Mouse (Mus musculus) frontal cortex, adult (tissue): Measurements from ENCODE around the gene Gm5134.

Source experiments
- ATAC-seq: cut with Nextera tagmentation; 2 replicates; pipeline ENCODE4 v1.9.2; 2017; ENCODE audit warnings: mild to moderate bottlenecking, moderate library complexity, mixed read lengths; ENCODE audit not compliant: low TSS enrichment

The Gm5134 gene

GRCm38 (mm10) chr10:76033119-76033455 lies 78.8 kb downstream of the Gm5134 start:
- ATAC-seq, result no peak

DNA sequence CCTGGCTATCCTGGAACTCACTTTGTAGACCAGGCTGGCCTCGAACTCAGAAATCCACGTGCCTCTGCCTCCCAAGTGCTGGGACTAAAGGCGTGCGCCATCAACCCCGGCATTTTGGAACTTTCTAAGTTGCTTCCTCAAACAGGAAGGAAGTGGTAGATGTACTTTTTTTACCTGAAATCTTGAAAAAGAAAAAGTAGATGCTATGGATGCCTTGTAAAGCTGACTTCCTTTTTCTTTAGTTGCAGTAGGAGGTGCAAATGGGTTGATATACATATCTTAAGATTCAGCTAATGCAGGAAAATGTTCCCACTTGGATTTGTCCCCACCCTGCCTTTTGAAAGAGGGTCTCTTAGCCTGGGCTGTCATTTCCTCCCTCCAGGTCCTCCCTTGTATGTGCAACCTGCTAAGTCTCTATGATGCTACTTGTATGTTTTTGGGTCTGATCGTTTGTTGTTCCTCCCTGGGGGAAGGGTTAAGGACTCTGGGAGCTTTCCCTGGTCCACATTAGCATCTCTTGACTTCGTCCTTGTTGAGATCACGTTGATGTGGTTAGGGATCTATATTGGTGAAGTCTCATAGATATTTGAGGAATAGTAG lies 79.8 kb downstream of the Gm5134 start:
- ATAC-seq, result no peak

DNA sequence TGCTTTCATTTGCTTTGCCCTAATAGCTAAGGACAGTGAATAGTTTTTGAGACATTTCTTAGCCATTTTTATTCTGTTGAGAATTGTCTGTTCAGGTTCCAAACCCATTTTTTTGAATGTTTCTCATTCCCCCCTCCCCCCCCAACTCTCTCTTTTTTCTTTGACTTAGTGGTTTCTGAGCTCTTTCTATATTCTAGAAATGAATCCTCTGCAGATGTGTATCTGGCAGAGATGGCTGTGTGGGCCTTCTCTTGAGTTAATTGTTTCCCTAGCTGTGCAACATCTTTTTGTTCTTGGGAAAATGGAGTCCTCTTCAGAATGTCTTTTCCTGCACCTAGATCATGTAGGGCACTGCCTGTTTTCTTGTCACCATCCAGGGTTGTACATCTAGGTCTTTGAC lies 81.0 kb downstream of the Gm5134 start:
- no peak for ATAC-seq

- ATAC-seq, result no peak
Measured at GRCm38 (mm10) chr10:76036962-76037361, 82.6 kb downstream of the Gm5134 start.

DNA sequence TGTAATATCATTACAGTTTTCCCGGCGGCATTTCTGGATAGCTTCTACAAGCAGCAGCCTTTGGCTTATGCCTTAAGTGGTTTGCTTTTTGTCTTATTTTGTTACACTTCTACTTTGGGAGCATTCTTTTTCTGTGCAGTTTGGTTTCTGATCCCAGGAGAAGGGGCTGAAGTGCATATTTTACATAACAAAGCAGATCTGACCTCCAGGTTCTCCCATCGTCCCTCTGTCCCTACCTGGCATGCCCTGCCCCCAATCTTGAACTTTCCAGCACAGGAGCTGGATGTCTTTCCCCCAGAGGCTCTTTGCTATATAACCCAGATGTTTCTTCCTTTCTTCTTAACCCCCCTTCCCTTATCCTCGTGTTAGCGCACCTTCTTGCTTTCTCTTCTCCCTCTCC lies 91.0 kb downstream of the Gm5134 start:
- no peak for ATAC-seq

DNA sequence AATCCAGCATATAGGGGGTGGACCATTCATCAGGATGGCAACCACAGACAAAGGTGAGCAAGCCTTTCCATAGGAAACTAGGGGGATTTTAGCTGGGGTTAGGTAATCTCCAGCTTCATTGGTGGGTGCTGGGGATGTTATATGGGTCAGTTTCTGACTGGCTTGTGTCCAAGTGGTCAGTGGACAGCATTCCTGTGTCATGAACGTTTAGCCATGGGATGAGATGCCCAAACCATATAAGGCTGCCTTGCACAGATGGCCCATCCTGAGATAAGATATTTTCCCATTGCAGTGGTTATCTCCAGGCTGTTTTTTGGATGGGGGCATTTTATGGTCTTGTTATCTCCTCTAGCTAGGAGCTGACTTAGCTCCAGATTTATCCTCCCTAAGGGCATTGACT lies 92.4 kb downstream of the Gm5134 start:
- ATAC-seq, result no peak

GRCm38 (mm10) chr10:76047182-76047869 lies 93.0 kb downstream of the Gm5134 start:
- no peak for ATAC-seq

DNA sequence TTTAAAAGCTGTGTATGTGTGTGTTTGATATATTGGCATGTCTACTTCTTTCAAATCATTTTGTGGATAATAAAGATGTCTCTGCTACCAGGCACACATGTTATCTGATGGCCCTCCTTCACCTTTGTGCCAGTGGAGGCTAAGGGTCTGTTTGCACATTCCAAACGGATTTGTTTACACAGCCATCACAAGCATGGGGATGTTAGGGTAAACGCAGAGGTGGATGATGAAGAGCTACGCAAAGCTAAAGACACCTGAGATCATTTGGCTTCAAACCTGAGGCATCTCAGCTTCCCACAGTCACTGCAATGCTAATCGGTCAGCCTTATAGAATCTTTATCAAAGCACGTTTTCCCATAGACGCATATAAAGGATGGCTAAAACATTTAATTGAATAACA lies 94.7 kb downstream of the Gm5134 start:
- no peak for ATAC-seq

- no peak for ATAC-seq
Measured at GRCm38 (mm10) chr10:76051860-76052259, 97.5 kb downstream of the Gm5134 start.
